Mouse (Mus musculus): ENCODE data around the gene Kdm4b. TPM values are rescaled to one million over a fixed set of nuclear protein-coding genes. Genes with fewer than 3 reads are reported as not detected.
A peak's percentile ranks its signal among the peaks of the same experiment; 100 is the strongest.

Gene Kdm4b
- total RNA-seq, 2 experiments from 2014 or later, result 59.1 to 64.7 TPM

- DNase-seq (ENCODE audit: low spot score in 2 of 2), result no peak
These were observed 55.3 kb downstream of the Kdm4b start for GRCm38 (mm10) chr17:56381183-56381582.

DNA sequence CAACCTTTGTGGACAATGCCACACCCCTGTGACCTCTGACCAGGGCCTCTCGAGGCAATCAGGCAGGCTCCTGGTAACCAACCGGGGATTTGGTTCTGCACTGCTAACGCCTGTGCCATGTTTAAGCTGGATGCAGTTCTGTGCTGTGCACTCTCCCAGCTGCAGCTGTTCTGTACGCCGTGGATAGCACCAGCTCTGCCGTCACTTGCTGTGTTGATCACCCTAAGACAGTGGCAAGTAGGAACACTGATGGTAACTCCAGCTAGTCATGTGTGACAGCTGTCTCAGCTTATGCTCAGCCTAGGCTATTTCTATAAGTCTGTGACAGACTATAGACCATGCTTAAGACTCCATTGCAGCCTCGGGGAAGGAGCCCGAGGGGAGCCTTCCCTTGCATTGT is 57.1 kb downstream of the Kdm4b start:
- no peak for DNase-seq (ENCODE audit: low spot score in 2 of 2)

DNA sequence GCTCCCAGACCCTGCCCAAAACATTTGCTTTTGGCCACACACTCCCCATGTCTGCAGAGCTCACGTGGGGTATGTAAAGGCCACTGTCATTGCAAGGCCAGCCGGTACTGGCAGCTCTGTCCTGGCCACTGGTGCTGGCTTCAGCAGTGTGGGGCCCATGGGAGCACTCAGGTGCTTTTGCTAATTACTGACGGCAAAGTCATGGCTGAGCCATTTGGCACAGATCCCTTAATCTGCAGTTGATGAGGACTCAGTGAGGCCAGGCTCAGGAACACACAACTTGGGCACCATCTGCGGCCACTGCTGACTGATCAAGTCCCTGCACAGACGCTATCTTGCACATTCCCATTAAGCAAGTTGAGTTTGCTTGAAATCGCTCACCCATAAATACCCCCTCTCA is 59.0 kb downstream of the Kdm4b start:
- no peak for DNase-seq (ENCODE audit: low spot score in 2 of 2)

GRCm38 (mm10) chr17:56387612-56388011 is 61.8 kb downstream of the Kdm4b start:
- no peak for DNase-seq (ENCODE audit: low spot score in 2 of 2)

DNA sequence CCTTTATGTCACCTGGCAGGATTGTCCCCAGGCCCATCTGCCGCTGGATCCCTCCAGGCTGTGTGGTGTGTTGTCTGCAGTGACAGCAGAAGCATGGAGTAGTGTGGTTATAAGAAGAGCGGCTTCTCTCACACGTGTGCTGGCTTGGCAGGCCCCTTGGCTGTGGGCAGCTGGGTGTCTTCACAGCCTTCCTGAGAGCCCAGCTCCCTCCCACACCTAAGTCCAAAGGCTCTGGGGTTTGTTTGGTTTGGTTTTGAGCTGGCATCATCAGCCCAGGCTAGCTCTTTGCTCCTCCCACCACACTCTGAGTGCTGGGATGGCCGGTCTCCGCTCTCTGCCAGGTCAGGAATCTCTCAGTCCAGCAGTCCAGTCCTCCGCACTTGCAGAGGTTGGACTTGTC is 67.4 kb downstream of the Kdm4b start:
- peak in 1 of 2 experiments; percentile 68 for DNase-seq (ENCODE audit: low spot score in 2 of 2)

GRCm38 (mm10) chr17:56393889-56394288 is 68.0 kb downstream of the Kdm4b start:
- no peak for DNase-seq (ENCODE audit: low spot score in 2 of 2)

- DNase-seq (ENCODE audit: low spot score in 2 of 2), result no peak
These were observed 70.2 kb downstream of the Kdm4b start for GRCm38 (mm10) chr17:56396051-56396450.

DNA sequence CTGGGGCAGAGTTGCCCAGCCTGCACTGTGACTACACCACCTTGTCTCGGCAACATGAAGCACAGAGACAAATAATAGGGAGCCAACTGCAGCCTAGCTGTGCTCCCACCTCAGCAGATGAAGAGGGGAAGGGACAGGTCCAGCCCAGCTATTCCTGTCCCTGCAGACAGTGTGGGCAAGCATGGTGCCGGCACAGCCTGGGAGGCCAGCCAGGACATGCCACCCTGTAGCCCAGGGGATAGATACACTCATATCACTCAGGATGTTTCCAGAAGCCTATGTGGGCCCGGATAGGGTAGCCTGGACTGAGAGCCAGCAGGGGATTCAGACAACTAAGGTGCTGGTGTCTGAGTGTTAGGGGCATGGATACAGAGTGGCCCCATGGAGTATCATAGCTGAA is 74.4 kb downstream of the Kdm4b start:
- no peak for DNase-seq (ENCODE audit: low spot score in 2 of 2)

- no peak for DNase-seq (ENCODE audit: low spot score in 2 of 2)
These were observed 75.2 kb downstream of the Kdm4b start for GRCm38 (mm10) chr17:56401051-56401521.

- no peak for DNase-seq (ENCODE audit: low spot score in 2 of 2)
These were observed 79.5 kb downstream of the Kdm4b start for GRCm38 (mm10) chr17:56405341-56405740.

- DNase-seq (ENCODE audit: low spot score in 2 of 2), result peak in 1 of 2 experiments; percentile 58
These were observed 80.3 kb downstream of the Kdm4b start for GRCm38 (mm10) chr17:56405856-56406840.

DNA sequence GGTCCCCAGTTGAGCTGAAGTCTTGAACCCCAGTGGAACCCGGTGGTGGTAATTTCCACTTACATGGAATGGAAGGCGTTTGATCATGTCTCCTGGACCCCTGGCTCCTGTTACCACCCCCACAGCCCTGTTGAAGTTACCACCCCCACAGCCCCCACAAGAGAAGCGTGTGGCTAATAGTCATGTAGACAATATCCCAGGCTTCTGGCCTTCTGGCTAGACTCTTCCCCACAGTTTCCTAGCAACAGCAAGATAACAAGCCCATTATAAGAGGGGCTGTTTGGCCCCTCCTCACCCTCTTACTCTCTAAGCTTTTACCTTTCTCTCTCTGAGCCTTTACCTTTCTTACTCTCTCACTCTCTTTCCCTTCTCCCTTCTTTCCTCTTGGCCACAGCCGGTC is 81.0 kb downstream of the Kdm4b start:
- no peak for DNase-seq (ENCODE audit: low spot score in 2 of 2)

GRCm38 (mm10) chr17:56407379-56407778 is 81.5 kb downstream of the Kdm4b start:
- DNase-seq (ENCODE audit: low spot score in 2 of 2), result no peak

DNA sequence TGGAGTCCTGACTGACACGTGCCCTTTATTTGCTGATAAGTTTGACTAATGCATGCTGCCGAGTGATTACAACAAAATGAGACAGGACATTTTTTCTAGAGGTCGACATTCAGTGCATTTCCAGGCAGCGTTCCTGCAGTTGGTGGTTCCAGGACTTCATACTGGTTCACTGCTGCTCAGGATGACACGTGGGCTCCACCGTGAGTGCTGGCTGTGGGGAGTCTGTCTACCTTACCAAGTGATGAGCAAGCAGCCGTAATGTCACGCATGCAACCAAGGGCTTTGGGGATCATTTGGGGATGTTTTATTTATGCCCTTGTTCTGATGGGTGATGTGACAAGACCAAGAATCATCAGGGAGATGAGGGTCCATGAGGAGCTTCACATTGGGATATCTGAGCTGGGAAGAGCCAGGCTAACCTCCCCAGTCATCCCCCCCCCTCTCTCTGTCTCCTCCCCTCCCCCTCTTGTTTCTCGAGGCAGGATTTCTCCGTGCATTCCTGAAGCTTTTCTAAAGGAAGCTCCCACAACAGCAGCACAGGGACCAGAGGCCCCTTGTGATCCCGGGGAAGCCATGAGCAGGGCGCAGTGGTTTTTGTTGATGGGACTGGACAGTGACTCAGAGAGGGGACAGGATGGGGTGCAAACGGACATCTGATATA is 83.2 kb downstream of the Kdm4b start:
- DNase-seq (ENCODE audit: low spot score in 2 of 2), result no peak

GRCm38 (mm10) chr17:56409759-56410158 is 83.9 kb downstream of the Kdm4b start:
- no peak for DNase-seq (ENCODE audit: low spot score in 2 of 2)

GRCm38 (mm10) chr17:56411437-56411836 is 85.6 kb downstream of the Kdm4b start:
- DNase-seq (ENCODE audit: low spot score in 2 of 2), result no peak

- DNase-seq (ENCODE audit: low spot score in 2 of 2), result no peak
These were observed 87.3 kb downstream of the Kdm4b start for GRCm38 (mm10) chr17:56413113-56413512.

DNA sequence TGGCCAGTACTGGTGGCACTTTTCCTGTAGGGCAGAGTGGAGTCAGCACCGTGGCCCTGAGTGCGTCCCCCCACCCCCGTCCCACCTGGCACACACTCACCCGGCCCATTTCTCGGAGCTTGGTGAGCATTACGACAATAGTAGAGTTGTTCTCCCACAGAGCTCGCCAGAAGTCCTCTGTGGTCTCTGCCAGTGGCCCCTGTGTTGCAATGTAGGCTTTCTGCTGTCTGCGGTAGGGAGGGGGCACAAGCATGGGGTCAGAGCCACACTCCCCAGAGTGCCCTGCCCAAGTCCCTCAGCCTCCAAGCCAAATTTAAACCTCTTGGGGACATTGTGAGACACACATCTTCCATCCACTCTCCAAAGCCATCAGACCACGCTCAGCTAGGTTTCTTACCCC is 88.9 kb downstream of the Kdm4b start:
- no peak for DNase-seq (ENCODE audit: low spot score in 2 of 2)

DNA sequence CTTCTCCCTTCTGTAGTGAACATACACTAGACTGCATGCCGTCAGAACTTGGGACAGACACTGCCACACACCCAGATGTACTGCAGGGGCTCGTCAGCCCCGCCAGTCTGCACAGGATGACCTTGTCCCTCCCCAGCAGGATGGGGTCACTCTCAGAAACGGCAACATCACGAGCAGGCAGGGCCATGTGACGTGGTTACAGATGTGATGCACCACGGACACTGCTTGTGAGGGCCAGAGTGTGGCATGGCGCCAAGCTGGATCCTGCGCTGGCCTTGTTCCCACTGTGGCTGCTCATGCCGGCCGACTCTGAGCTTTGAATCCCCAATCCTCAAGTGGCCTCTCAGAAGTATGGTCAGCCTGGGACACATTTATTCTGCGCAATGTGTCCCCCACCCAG is 92.4 kb downstream of the Kdm4b start:
- no peak for DNase-seq (ENCODE audit: low spot score in 2 of 2)

GRCm38 (mm10) chr17:56420022-56420421 is 94.2 kb downstream of the Kdm4b start:
- no peak for DNase-seq (ENCODE audit: low spot score in 2 of 2)

DNA sequence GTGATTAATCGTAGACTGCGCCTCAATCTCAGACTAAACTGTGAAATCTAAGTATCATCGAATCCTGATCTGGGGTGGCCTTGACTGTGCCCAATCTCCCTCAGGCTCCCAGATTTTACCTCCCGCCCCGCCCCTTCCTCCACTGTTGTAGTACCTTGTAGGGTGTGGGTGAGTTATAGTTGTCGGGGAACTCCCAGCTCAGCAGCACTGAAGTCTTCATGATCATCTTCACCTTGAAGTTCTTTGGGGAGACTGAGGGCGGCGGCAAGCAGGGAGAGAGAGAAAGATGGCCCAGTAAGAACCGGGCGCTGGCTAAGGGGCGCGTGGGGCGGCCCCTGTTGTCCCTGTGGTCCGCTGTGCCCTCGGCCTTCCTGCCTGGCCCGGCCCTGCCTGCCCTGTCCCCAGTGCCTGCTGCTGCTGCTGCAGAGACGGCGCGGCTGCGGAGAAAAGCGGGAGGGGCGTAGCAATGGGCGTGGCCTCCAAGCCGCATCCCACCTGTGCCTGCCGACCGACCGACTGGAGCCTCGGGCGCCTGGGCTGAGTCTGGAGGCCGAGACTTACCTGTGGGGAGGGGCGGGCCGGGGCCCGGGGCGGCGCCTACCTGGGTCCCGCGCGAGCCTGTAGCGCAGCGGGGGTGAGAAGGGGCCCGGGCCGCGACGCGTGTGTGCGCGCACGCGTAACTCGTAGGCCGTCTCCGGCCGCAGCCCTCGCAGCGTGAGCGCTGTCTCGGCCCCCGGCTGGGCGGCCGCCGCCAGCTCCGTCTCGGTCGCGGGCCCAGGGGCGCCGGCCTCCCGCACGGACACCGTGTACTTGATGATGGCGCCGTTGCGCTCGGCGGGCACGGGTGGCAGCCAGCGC is 99.1 kb downstream of the Kdm4b start:
- no peak for DNase-seq (ENCODE audit: low spot score in 2 of 2)
